Mouse (Mus musculus): Measurements from ENCODE around the gene Nhs. TPM values are rescaled to one million over a fixed set of nuclear protein-coding genes. Genes with fewer than 3 reads are reported as not detected.
A peak's percentile ranks its signal among the peaks of the same experiment; 100 is the strongest.
"Not testable (repeated sequence)": the region's sequence is repeated elsewhere in the genome, so short reads cannot be mapped to it uniquely, and the experiment has no call there.

Nhs gene
- polyA plus RNA-seq, 1 experiment from 2014 or later, result 4.3 TPM

GRCm38 (mm10) chrX:161877123-161877522, 282.4 kb downstream of the Nhs start:
- WGBS, result 71% methylated on average over 1 of the region's 1 CpGs
- no peaks in the 10 kb centered on the region for H3K9me3 ChIP-seq (ENCODE audit: control insufficient read depth, low read length)
- H3K27ac ChIP-seq, result no peak overlapping the region
- H3K4me3 ChIP-seq (replicated peaks; ENCODE audit: low read length), result no peak overlapping the region
- ATAC-seq (ENCODE audit: low FRiP score) (no peak; the same call in 1 of the 2 replicates), DNase-seq (ENCODE audit: low spot score) (no peak)
- H3K36me3 ChIP-seq (replicated peaks; ENCODE audit: control insufficient read depth, insufficient read depth), result no peaks in the 10 kb centered on the region
- peaks cover 12% of the 10 kb centered on the region for H3K27me3 ChIP-seq (ENCODE audit: control insufficient read depth, insufficient read depth, low read length)
- H3K4me2 ChIP-seq (replicated peaks), result no peak overlapping the region
- H3K4me1 ChIP-seq (replicated peaks; ENCODE audit: control insufficient read depth, insufficient read depth, low read length), result no peaks in the 10 kb centered on the region
- no peak overlapping the region for H3K9ac ChIP-seq

- Histone ChIP-seq H3K36me3 (replicated peaks; ENCODE audit: control insufficient read depth, insufficient read depth) (no peaks in the 10 kb centered on the region), H3K27me3 (ENCODE audit: control insufficient read depth, insufficient read depth, low read length) (peaks cover 16% of the 10 kb centered on the region), H3K4me1 (replicated peaks; ENCODE audit: control insufficient read depth, insufficient read depth, low read length) (no peaks in the 10 kb centered on the region), H3K9me3 (ENCODE audit: control insufficient read depth, low read length) (no peaks in the 10 kb centered on the region), H3K4me3 (replicated peaks; ENCODE audit: low read length) (no peak overlapping the region), H3K9ac (no peak overlapping the region), H3K27ac (no peak overlapping the region), H3K4me2 (replicated peaks) (no peak overlapping the region)
- DNase-seq (ENCODE audit: low spot score) (peak; percentile 29), ATAC-seq (ENCODE audit: low FRiP score) (no peak)
Observed at GRCm38 (mm10) chrX:161873511-161873910, 286.0 kb downstream of the Nhs start.

- Histone ChIP-seq H3K27me3 (ENCODE audit: control insufficient read depth, insufficient read depth, low read length) (peaks cover 26% of the 10 kb centered on the region), H3K4me1 (replicated peaks; ENCODE audit: control insufficient read depth, insufficient read depth, low read length) (no peaks in the 10 kb centered on the region), H3K9me3 (ENCODE audit: control insufficient read depth, low read length) (no peaks in the 10 kb centered on the region), H3K4me3 (replicated peaks; ENCODE audit: low read length) (no peak overlapping the region), H3K4me2 (replicated peaks) (no peak overlapping the region), H3K27ac (no peak overlapping the region), H3K9ac (no peak overlapping the region), H3K36me3 (replicated peaks; ENCODE audit: control insufficient read depth, insufficient read depth) (no peaks in the 10 kb centered on the region)
- DNase-seq (ENCODE audit: low spot score), result no peak
- WGBS, result 84% methylated on average over 7 of the region's 7 CpGs
- ATAC-seq (ENCODE audit: low FRiP score), result no peak
Observed at GRCm38 (mm10) chrX:161871306-161871705, 288.2 kb downstream of the Nhs start.

- ATAC-seq (ENCODE audit: low FRiP score) (no peak), DNase-seq (ENCODE audit: low spot score) (no peak)
- no peaks in the 10 kb centered on the region for H3K4me1 ChIP-seq (replicated peaks; ENCODE audit: control insufficient read depth, insufficient read depth, low read length)
- H3K27me3 ChIP-seq (ENCODE audit: control insufficient read depth, insufficient read depth, low read length), result peaks cover 37% of the 10 kb centered on the region
- H3K4me3 ChIP-seq (replicated peaks; ENCODE audit: low read length), result no peak overlapping the region
- WGBS, result 79% methylated on average over 2 of the region's 2 CpGs
- no peak overlapping the region for H3K27ac ChIP-seq
- no peak overlapping the region for H3K4me2 ChIP-seq (replicated peaks)
- H3K36me3 ChIP-seq (replicated peaks; ENCODE audit: control insufficient read depth, insufficient read depth), result no peaks in the 10 kb centered on the region
- no peak overlapping the region for H3K9ac ChIP-seq
- H3K9me3 ChIP-seq (ENCODE audit: control insufficient read depth, low read length), result no peaks in the 10 kb centered on the region
Observed at GRCm38 (mm10) chrX:161855630-161856029, 303.9 kb downstream of the Nhs start.

GRCm38 (mm10) chrX:161853626-161854312, 305.8 kb downstream of the Nhs start:
- no peak for DNase-seq (ENCODE audit: low spot score)
- no peak overlapping the region for H3K27ac ChIP-seq
- no peak overlapping the region for H3K4me3 ChIP-seq (replicated peaks; ENCODE audit: low read length)
- no peak overlapping the region for H3K9ac ChIP-seq
- H3K36me3 ChIP-seq (replicated peaks; ENCODE audit: control insufficient read depth, insufficient read depth), result no peaks in the 10 kb centered on the region
- H3K27me3 ChIP-seq (ENCODE audit: control insufficient read depth, insufficient read depth, low read length), result peaks cover 43% of the 10 kb centered on the region
- no peaks in the 10 kb centered on the region for H3K9me3 ChIP-seq (ENCODE audit: control insufficient read depth, low read length)
- H3K4me2 ChIP-seq (replicated peaks), result no peak overlapping the region
- WGBS, result 83% methylated on average over 4 of the region's 4 CpGs
- no peaks in the 10 kb centered on the region for H3K4me1 ChIP-seq (replicated peaks; ENCODE audit: control insufficient read depth, insufficient read depth, low read length)
- ATAC-seq (ENCODE audit: low FRiP score), result no peak

GRCm38 (mm10) chrX:161826186-161826585, 333.3 kb downstream of the Nhs start:
- H3K4me2 ChIP-seq (replicated peaks); H3K4me1 ChIP-seq (replicated peaks; ENCODE audit: control insufficient read depth, insufficient read depth, low read length); H3K27me3 ChIP-seq (ENCODE audit: control insufficient read depth, insufficient read depth, low read length); ATAC-seq (ENCODE audit: low FRiP score); H3K36me3 ChIP-seq (replicated peaks; ENCODE audit: control insufficient read depth, insufficient read depth); H3K9ac ChIP-seq; H3K4me3 ChIP-seq (replicated peaks; ENCODE audit: low read length); H3K9me3 ChIP-seq (ENCODE audit: control insufficient read depth, low read length); H3K27ac ChIP-seq: not testable (repeated sequence)
- peak; percentile 83 for DNase-seq (ENCODE audit: low spot score)
- 35% methylated on average over 2 of the region's 2 CpGs for WGBS

- Histone ChIP-seq H3K9me3 (ENCODE audit: control insufficient read depth, low read length) (no peaks in the 10 kb centered on the region), H3K4me3 (replicated peaks; ENCODE audit: low read length) (no peak overlapping the region), H3K4me2 (replicated peaks) (no peak overlapping the region), H3K27me3 (ENCODE audit: control insufficient read depth, insufficient read depth, low read length) (peaks cover 10% of the 10 kb centered on the region; the same call in 1 of the 2 replicates), H3K27ac (no peak overlapping the region), H3K36me3 (replicated peaks; ENCODE audit: control insufficient read depth, insufficient read depth) (no peaks in the 10 kb centered on the region), H3K9ac (no peak overlapping the region), H3K4me1 (replicated peaks; ENCODE audit: control insufficient read depth, insufficient read depth, low read length) (no peaks in the 10 kb centered on the region)
- no peak for ATAC-seq (ENCODE audit: low FRiP score)
- WGBS, result 23% methylated on average over 6 of the region's 6 CpGs
- DNase-seq (ENCODE audit: low spot score), result peak; percentile 52
Observed at GRCm38 (mm10) chrX:161790182-161790581, 369.3 kb downstream of the Nhs start.

All from hindbrain, embryonic 14.5 days (tissue).